ENCODE assay signal across 18 mouse cellular contexts in genomic region chr13:42772314-42772713, GRCm38 (mm10).
DNase-seq lines count a peak whose midpoint lies in the region; ATAC-seq and TF ChIP-seq lines count a peak whose summit lies in the region.
"Had no signal": no experiment of that assay in that cellular context is flagged by ENCODE, and none has a peak within 500 bp of the region (broad histone marks: within the 10 kb centered on the region; RNA-seq: fewer than 3 reads in every experiment).

No protein-coding gene starts in this region.

- no peak for TF ChIP-seq CTCF in kidney, postnatal 0 days (IDR thresholded peaks at IDR 0.05; ENCODE audit: low read depth)

- H3K9ac ChIP-seq in kidney, postnatal 0 days (ENCODE audit: low read depth, low read length) = no peak overlapping the region
- H3K9ac ChIP-seq in midbrain, embryonic 12.5 days (replicated peaks) = no peak overlapping the region
- H3K9ac ChIP-seq: hindbrain, embryonic 14.5 days; limb, embryonic 12.5 days; liver, embryonic 13.5 days; lung, embryonic 15.5 days had no signal

- H3K27ac ChIP-seq in kidney, postnatal 0 days = no peak overlapping the region
- H3K27ac ChIP-seq in midbrain, embryonic 12.5 days (replicated peaks) = peak overlapping the region; percentile 25; the same call in 1 of the 2 replicates
- H3K27ac ChIP-seq: hindbrain, embryonic 14.5 days; limb, embryonic 12.5 days; liver, embryonic 13.5 days; lung, embryonic 15.5 days had no signal

- WGBS in kidney, postnatal 0 days = 66% methylated on average over 6 of the region's 6 CpGs
- WGBS in midbrain, embryonic 12.5 days = 9% methylated on average over 6 of the region's 6 CpGs

- no peaks in the 10 kb centered on the region for H3K4me1 ChIP-seq in kidney, postnatal 0 days (replicated peaks; ENCODE audit: insufficient read depth, low read length)
- peaks cover 15% of the 10 kb centered on the region for H3K4me1 ChIP-seq in midbrain, embryonic 12.5 days
- H3K4me1 ChIP-seq: liver, embryonic 13.5 days; lung, embryonic 15.5 days had no signal

- H3K4me2 ChIP-seq in kidney, postnatal 0 days (ENCODE audit: low read length) = no peak overlapping the region
- H3K4me2 ChIP-seq in midbrain, embryonic 12.5 days (replicated peaks) = peak overlapping the region; percentile 42
- H3K4me2 ChIP-seq: hindbrain, embryonic 14.5 days; limb, embryonic 12.5 days; liver, embryonic 13.5 days; lung, embryonic 15.5 days had no signal

- no peak overlapping the region for H3K4me3 ChIP-seq in kidney, postnatal 0 days (replicated peaks; ENCODE audit: low read depth, low read length)
- H3K4me3 ChIP-seq in midbrain, embryonic 12.5 days = no peak overlapping the region
- H3K4me3 ChIP-seq: limb, embryonic 12.5 days; liver, embryonic 13.5 days; lung, embryonic 15.5 days had no signal

- no peaks in the 10 kb centered on the region for H3K27me3 ChIP-seq in kidney, postnatal 0 days (ENCODE audit: insufficient read depth, low read length)
- H3K27me3 ChIP-seq in midbrain, embryonic 12.5 days = 0 out of 2 replicates have a peak, but pooled peaks cover 7% of the 10 kb centered on the region
- H3K27me3 ChIP-seq: liver, embryonic 13.5 days; lung, embryonic 15.5 days had no signal

- no peaks in the 10 kb centered on the region for H3K9me3 ChIP-seq in kidney, postnatal 0 days (replicated peaks; ENCODE audit: low read length)
- no peaks in the 10 kb centered on the region for H3K9me3 ChIP-seq in midbrain, embryonic 12.5 days
- H3K9me3 ChIP-seq: liver, embryonic 13.5 days; lung, embryonic 15.5 days had no signal

- H3K36me3 ChIP-seq in kidney, postnatal 0 days (ENCODE audit: insufficient read depth, low read length) = no peaks in the 10 kb centered on the region
- H3K36me3 ChIP-seq in midbrain, embryonic 12.5 days = no peaks in the 10 kb centered on the region
- H3K36me3 ChIP-seq: limb, embryonic 12.5 days; liver, embryonic 13.5 days; lung, embryonic 15.5 days had no signal

- DNase-seq in embryo, embryonic 10.5 days (ENCODE audit: low spot score) = peak; percentile 24
- no peak for DNase-seq in embryo, embryonic 11 days
- DNase-seq in kidney, postnatal 0 days (ENCODE audit: low spot score) = peak; percentile 4
- no peak for DNase-seq in kidney, adult 18-20 months
- peak; percentile 35 for DNase-seq in retina, postnatal 7 days (ENCODE audit: low read depth, low spot score)
- DNase-seq in right cerebral cortex, postnatal 4 days = no peak
- DNase-seq in gastrocnemius, adult 8-10 months (ENCODE audit: low spot score in 2 of 2) = no peak
- DNase-seq: adrenal gland, adult 2 months; cerebellum, adult 11-12 months; gastrocnemius, postnatal 25 days; heart, postnatal 10 days; kidney, adult 11 months; kidney, postnatal 14 days; liver, embryonic 13.5 days had no signal

- no peak for ATAC-seq in kidney, postnatal 0 days (replicated peaks; ENCODE audit: low FRiP score, low read depth)
- ATAC-seq in midbrain, embryonic 12.5 days (ENCODE audit: low FRiP score, low read depth) = peak; percentile 80

Comparison
In these comparisons a context has a peak if more than half of its experiments do, and no peak if none do; other contexts are left out.
1. DNase-seq: peak in embryo, embryonic 10.5 days (single experiment), kidney, postnatal 0 days (single experiment) and retina, postnatal 7 days (single experiment); none in embryo, embryonic 11 days (single experiment), kidney, adult 18-20 months (single experiment), right cerebral cortex, postnatal 4 days (single experiment) and gastrocnemius, adult 8-10 months (0 of 2).